Mouse (Mus musculus) neural tube, embryonic 12.5 days (tissue): ENCODE data around the gene Zic1. TPM values are rescaled to one million over a fixed set of nuclear protein-coding genes. Genes with fewer than 3 reads are reported as not detected.
A peak's percentile ranks its signal among the peaks of the same experiment; 100 is the strongest.

Experiments used
- ATAC-seq: fragments of 200-750 bp; cut with Nextera tagmentation; 2 replicates; pipeline ENCODE4 v1.8.0; 2017; ENCODE audit warnings: low read depth, mild to moderate bottlenecking, moderate TSS enrichment, moderate library complexity; ENCODE audit not compliant: low FRiP score
- H3K27ac ChIP-seq: fragments of 300-500 bp; sonication (generic); 2 replicates; pipeline ENCODE4 v1.5.1; 2016
- H3K27me3 ChIP-seq: fragments of 300-500 bp; sonication (generic); replicated peaks from 2 replicates; pipeline ENCODE4 v1.6.1; 2016; ENCODE audit warnings: mild to moderate bottlenecking
- H3K36me3 ChIP-seq: fragments of 300-500 bp; sonication (generic); 2 replicates; pipeline ENCODE4 v1.6.1; 2016; ENCODE audit warnings: mild to moderate bottlenecking
- H3K4me1 ChIP-seq: fragments of 300-500 bp; sonication (generic); 2 replicates; pipeline ENCODE4 v1.6.1; 2016
- H3K4me2 ChIP-seq: fragments of 300-500 bp; sonication (generic); replicated peaks from 2 replicates; pipeline ENCODE4 v1.6.1; 2016; ENCODE audit warnings: mild to moderate bottlenecking
- H3K4me3 ChIP-seq: fragments of 300-500 bp; sonication (generic); 2 replicates; pipeline ENCODE4 v1.5.1; 2016
- H3K9ac ChIP-seq: fragments of 300-500 bp; sonication (generic); 2 replicates; pipeline ENCODE4 v1.6.1; 2016; ENCODE audit warnings: mild to moderate bottlenecking
- H3K9me3 ChIP-seq: fragments of 300-500 bp; sonication (generic); 2 replicates; pipeline ENCODE4 v1.6.1; 2016; ENCODE audit warnings: mild to moderate bottlenecking
- WGBS: fragments of 180-500 bp; shearing (Covaris S2); methylation state at CpG from one replicate; pipeline ENCODE4 v1.1.7; 2016; 5-methylcytosine and 5-hydroxymethylcytosine counted together
- polyA plus RNA-seq: library from polyadenylated mRNA; unstranded; fragments of >200 nt; fragmentation: Nextera tagmentation; extraction: Ambion mirVana; gene quantifications from 2 replicates; pipeline ENCODE4 v1.2.1, GENCODE M21; 2016

The Zic1 gene
- polyA plus RNA-seq, 1 experiment from 2014 or later: 19.9 TPM

DNA sequence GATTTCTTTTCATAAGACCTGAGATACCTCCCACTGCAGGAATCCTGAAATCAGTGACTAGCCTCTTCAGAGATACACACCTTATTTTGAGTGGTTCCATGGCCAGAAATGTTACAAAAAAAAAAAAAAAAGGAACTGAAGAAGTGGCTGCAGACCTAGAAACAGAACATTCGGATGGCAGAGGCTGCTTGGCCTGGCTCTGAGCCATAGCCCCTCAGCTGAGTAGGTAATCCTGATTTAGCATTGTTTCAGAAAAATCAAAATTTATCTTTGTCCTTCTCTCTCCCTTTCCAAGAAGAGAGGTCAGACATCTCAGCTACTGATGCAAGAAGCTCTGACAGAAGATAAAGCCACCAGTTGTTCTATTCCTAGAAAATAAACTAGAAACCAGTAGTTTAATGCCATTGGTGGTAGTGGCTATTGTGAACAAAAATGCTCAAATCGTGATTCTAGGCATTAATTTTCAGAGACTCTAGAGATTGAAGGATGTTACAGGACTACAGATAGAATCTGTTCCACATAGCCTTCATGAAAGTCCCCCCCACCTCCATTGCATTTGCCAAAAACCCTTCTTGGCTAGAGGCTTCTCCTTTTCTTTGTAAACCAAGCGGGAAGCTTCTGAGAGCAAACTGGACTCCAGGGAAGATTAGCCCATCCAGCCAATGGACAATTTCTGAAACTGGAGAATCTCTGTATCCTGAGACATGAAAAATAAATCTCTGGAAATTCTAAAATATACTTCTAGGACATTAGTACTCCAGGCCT, 8.4 kb upstream of the Zic1 start:
- 34% methylated on average over 3 of the region's 3 CpGs for WGBS
- H3K4me1 ChIP-seq: peaks cover 4% of the 10 kb centered on the region; the same call in 1 of the 2 replicates

DNA sequence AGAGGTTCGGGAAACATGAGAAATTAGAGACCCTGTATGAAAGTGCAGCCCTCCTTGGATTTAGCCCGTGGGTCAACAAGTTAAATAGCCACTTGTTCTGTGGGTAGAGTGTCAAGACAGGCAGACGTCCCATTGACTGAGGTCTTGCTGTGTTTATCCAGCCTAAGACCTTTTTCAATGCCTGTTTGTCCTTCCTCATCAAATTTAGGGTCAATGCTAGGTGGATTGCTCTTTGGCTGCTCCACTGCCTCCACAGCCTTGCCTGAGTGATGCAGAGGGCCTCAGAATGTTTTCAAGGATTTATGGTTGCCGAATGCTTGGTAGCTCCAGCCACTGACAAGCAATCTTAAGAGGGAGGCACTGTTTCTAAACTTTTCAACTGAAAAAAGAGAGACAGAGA, 6.0 kb upstream of the Zic1 start:
- Histone ChIP-seq H3K4me1 (peaks cover 4% of the 10 kb centered on the region; the same call in 1 of the 2 replicates), H3K27ac (no peak overlapping the region), H3K9me3 (no peaks in the 10 kb centered on the region), H3K27me3 (peaks cover 60% of the 10 kb centered on the region), H3K4me2 (peak overlapping the region; percentile 60), H3K4me3 (no peak overlapping the region), H3K36me3 (no peaks in the 10 kb centered on the region), H3K9ac (no peak overlapping the region; the same call in 1 of the 2 replicates)
- ATAC-seq: no peak
- WGBS: 8% methylated on average over 4 of the region's 4 CpGs

More for the DNA sequence above, 8.4 kb upstream of the Zic1 start:
- H3K4me3 ChIP-seq: no peak overlapping the region
- no peaks in the 10 kb centered on the region for H3K36me3 ChIP-seq
- H3K9me3 ChIP-seq: no peaks in the 10 kb centered on the region
- H3K4me2 ChIP-seq: no peak overlapping the region; the same call in 1 of the 2 replicates
- no peak overlapping the region for H3K9ac ChIP-seq
- ATAC-seq: no peak
- H3K27ac ChIP-seq: no peak overlapping the region
- peaks cover 77% of the 10 kb centered on the region for H3K27me3 ChIP-seq

DNA sequence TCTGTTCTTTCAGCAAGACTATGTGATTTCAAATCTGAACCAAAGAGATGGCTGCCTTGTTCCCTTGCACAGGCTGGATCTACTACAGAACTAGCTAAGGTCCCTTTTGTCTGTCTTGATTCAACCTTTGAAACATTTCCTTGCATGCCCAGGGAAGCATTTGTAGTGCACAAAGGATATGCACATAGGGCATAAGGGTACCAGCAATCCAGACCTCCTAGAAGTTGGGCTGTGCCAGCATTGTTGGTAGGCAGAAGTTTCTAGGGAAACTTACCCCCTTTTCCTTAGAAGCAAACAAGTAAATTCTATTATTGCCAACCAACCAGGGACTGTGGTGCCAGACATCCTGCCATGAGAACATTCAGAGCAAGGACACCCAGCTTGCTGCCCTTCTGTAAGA, 5.4 kb upstream of the Zic1 start:
- Histone ChIP-seq H3K4me3 (0 out of 2 replicates have a peak overlapping the region, but pooled peaks have one; percentile 11), H3K9me3 (no peaks in the 10 kb centered on the region), H3K27ac (peak overlapping the region; percentile 60; the same call in 1 of the 2 replicates), H3K4me2 (peak overlapping the region; percentile 60), H3K9ac (peak overlapping the region; percentile 57), H3K36me3 (no peaks in the 10 kb centered on the region), H3K27me3 (peaks cover 58% of the 10 kb centered on the region), H3K4me1 (peaks cover 4% of the 10 kb centered on the region; the same call in 1 of the 2 replicates)
- ATAC-seq: no peak

DNA sequence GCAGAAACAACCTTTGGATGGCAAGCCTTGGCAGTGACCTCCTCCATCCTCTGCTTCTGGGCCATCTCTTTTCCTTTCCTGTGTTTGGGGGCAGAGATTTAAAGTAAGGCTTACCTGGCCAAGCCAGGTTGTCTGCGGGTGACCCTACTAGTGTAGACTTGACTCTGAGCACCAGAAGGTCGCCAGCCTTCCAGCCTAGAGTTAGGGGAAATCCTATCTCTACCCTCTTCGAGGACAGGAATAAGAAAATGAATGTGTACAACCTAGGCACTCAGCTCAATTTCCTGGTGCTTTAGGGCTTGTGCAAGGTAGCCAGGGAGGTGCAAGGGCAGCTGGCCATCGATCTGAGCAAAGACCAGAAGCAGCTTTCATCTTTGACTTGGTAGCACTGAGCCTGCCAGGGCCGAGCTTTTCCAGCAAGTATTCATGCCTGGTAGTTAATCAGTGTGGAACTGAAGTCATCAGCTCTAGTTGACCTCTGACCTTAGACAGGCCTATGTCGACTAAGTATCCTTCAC, 4.6 kb upstream of the Zic1 start:
- Histone ChIP-seq H3K4me3 (peak overlapping the region; percentile 37), H3K9me3 (no peaks in the 10 kb centered on the region), H3K9ac (peak overlapping the region; percentile 57), H3K4me1 (peaks cover 4% of the 10 kb centered on the region; the same call in 1 of the 2 replicates), H3K27ac (peak overlapping the region; percentile 60), H3K4me2 (peak overlapping the region; percentile 60), H3K27me3 (peaks cover 51% of the 10 kb centered on the region), H3K36me3 (no peaks in the 10 kb centered on the region)
- ATAC-seq: no peak
- WGBS: 12% methylated on average over 6 of the region's 6 CpGs

DNA sequence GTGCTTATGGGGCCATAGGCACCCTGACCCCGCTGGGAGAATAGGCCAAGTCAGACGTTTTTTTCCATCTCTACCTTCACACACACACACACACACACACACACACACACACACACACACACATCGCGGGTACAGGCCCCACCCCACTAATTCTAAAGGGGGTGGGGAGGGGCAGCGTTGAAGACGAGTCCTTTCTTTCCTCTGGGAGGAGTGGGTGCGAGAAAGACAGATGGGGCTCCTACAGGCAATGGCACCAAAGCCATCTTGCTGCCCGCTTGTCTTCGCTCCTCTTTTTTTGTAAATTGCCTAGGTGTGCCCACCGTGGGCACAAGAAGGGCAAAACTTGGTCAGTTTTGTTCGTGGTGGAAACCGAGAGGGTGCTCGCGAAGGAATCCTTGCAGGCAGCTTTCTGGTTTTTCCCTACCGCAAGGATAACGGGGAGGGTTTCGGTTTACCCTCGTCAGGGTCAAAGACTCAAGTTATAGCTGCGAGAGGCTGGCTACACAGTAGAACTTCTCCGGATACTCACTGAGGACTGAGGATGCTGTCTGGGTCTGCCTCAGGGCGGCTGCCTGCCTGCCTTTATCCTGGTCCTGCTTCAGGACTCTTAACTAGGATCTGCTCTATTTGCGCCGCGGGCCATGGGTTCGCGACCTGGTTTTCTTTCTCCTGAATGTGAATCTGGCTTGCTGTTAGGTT, 3.8 kb upstream of the Zic1 start:
- H3K27ac ChIP-seq: peak overlapping the region; percentile 75; the same call in 1 of the 2 replicates
- no peak for ATAC-seq
- H3K9ac ChIP-seq: peak overlapping the region; percentile 57
- H3K27me3 ChIP-seq: peaks cover 58% of the 10 kb centered on the region
- H3K9me3 ChIP-seq: no peaks in the 10 kb centered on the region
- H3K4me2 ChIP-seq: peak overlapping the region; percentile 60
- WGBS: 3% methylated on average over 26 of the region's 26 CpGs
- peak overlapping the region; percentile 37 for H3K4me3 ChIP-seq
- peaks cover 4% of the 10 kb centered on the region; the same call in 1 of the 2 replicates for H3K4me1 ChIP-seq
- H3K36me3 ChIP-seq: no peaks in the 10 kb centered on the region

DNA sequence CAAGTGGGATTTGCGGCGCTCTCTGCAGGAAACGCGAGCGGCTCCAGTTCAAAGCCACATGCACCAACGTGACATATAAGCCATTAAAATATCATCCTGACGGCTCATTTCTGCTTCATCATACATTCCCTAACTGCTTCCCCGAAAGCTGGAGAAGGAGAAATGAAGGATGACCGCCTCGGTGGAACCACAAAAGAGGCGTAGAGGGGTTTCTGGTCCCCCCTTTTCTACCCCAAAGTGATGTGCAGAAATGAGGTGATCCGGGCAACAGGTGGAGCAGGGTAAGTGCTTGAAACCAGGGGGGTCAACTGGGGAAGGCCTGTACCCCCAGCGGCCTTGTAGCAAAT, 3.3 kb upstream of the Zic1 start:
- Histone ChIP-seq H3K4me2 (peak overlapping the region; percentile 60), H3K27me3 (peaks cover 59% of the 10 kb centered on the region), H3K9ac (peak overlapping the region; percentile 57), H3K36me3 (0 out of 2 replicates have a peak, but pooled peaks cover 3% of the 10 kb centered on the region), H3K4me1 (peaks cover 4% of the 10 kb centered on the region; the same call in 1 of the 2 replicates), H3K27ac (peak overlapping the region; percentile 75; the same call in 1 of the 2 replicates), H3K9me3 (no peaks in the 10 kb centered on the region), H3K4me3 (peak overlapping the region; percentile 37)
- no peak for ATAC-seq
- WGBS: 6% methylated on average over 13 of the region's 13 CpGs

DNA sequence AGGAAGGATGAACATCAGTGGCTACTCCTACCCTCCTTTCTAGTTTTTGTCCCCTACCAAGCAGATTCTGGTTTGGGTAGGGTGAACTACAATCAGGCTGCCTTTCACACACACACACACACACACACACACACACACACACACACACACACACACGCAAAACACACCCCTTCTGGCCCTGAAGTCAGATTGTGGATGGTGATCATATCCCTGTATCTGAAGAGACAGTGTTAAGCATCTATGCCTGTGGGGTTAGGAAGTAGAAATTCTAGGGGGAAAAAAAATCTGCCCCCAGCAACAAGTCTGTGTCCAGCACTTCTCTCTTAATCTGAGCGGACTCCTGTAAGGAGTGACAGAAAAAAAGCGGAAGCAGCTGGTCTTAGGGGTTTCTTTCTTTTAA, 2.5 kb upstream of the Zic1 start:
- no peaks in the 10 kb centered on the region for H3K9me3 ChIP-seq
- no peak for ATAC-seq
- H3K27ac ChIP-seq: peak overlapping the region; percentile 75; the same call in 1 of the 2 replicates
- 3% methylated on average over 3 of the region's 3 CpGs for WGBS
- H3K27me3 ChIP-seq: peaks cover 58% of the 10 kb centered on the region
- H3K4me3 ChIP-seq: 0 out of 2 replicates have a peak overlapping the region, but pooled peaks have one; percentile 37
- H3K9ac ChIP-seq: peak overlapping the region; percentile 57
- peak overlapping the region; percentile 60 for H3K4me2 ChIP-seq
- H3K4me1 ChIP-seq: peaks cover 4% of the 10 kb centered on the region; the same call in 1 of the 2 replicates
- 0 out of 2 replicates have a peak, but pooled peaks cover 4% of the 10 kb centered on the region for H3K36me3 ChIP-seq

DNA sequence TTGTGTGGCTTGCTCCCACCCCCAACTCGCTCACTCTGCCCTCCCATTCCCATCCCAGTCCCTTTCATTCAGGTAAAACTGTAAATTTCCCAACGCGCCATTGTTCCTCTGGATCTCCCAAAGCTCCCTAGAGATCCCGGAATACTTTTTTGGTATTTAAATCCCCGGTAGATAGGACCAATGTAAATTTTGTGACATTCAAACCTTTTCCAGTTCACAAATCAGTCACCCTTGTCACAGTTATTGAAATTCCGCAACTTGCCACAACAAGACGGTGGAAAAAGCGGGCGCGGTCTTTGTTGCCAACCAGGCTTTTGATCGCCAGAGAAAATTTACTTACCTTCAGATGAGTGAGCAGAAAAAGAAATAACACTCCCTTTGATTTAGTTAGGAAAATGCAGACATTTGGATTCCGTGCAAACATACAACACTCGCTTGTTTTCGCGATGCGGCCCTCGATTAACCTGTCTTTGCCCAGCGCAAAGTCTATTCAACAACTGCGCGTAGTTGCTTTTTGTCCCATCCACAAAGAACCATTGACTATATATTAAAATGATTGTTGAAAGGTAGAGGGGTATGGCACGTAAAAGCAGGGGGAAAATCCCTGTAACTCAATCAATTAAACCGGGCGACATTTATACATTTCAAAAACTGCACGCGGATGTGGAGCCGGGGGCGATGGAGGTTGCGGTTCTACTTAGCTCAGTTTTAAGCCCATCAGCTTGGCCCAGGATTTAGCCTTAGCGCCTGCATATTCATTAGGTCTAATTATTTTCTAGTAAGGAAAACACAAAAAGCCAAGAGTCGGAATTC, 1.6 kb upstream of the Zic1 start:
- H3K9me3 ChIP-seq: no peaks in the 10 kb centered on the region
- H3K36me3 ChIP-seq: peaks cover 7% of the 10 kb centered on the region; the same call in 1 of the 2 replicates
- H3K4me2 ChIP-seq: peak overlapping the region; percentile 60
- peaks cover 4% of the 10 kb centered on the region; the same call in 1 of the 2 replicates for H3K4me1 ChIP-seq
- peak; percentile 45 for ATAC-seq
- H3K4me3 ChIP-seq: peak overlapping the region; percentile 82
- under 1% methylated on average over 30 of the region's 30 CpGs for WGBS
- peak overlapping the region; percentile 57 for H3K9ac ChIP-seq
- peak overlapping the region; percentile 75 for H3K27ac ChIP-seq
- peaks cover 51% of the 10 kb centered on the region for H3K27me3 ChIP-seq

DNA sequence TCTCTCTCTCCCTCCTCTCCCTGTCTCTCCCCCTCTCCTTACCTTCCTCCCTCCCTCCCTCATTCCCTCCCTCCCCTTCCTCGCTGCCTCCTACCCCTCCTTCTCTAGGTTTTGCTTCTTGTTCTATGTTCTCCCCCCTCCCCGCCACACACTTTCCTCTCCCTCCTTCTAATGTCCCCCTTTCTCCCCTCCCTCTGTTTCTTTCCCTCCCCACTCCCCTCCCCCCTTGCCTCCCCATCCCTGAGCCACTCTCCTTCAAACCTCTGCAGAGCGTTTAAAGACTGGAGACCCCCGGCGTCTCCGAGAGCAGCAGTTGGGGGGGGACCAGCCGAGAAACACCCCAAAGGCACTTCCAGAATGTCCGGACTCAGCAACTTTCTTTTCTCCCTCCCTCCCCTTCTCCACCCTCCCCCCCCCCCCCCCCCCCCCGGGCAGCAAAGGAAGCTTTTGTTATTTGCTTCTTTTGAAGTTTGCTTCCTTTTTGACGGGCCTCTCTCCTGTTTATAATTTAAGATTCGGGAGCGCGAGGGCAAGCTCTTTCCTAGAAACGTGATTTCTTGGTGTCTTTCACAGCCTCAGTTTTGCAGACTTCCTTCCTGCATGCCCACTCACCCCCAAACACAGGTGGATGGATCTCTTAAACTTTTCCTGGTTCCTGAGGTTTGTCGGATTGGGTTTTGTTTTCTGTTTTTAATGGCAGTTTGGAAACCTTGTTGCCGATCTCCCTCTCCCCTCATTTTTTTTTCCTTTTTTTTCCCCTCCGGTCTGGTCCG, 802 bp upstream of the Zic1 start:
- 1% methylated on average over 18 of the region's 18 CpGs for WGBS
- peak overlapping the region; percentile 75; the same call in 1 of the 2 replicates for H3K27ac ChIP-seq
- H3K9me3 ChIP-seq: no peaks in the 10 kb centered on the region
- peak overlapping the region; percentile 60 for H3K4me2 ChIP-seq
- no peaks in the 10 kb centered on the region; the same call in 1 of the 2 replicates for H3K4me1 ChIP-seq
- peak; percentile 30 for ATAC-seq
- peaks cover 12% of the 10 kb centered on the region; the same call in 1 of the 2 replicates for H3K36me3 ChIP-seq
- peak overlapping the region; percentile 57 for H3K9ac ChIP-seq
- H3K4me3 ChIP-seq: peak overlapping the region; percentile 82
- H3K27me3 ChIP-seq: peaks cover 44% of the 10 kb centered on the region

DNA sequence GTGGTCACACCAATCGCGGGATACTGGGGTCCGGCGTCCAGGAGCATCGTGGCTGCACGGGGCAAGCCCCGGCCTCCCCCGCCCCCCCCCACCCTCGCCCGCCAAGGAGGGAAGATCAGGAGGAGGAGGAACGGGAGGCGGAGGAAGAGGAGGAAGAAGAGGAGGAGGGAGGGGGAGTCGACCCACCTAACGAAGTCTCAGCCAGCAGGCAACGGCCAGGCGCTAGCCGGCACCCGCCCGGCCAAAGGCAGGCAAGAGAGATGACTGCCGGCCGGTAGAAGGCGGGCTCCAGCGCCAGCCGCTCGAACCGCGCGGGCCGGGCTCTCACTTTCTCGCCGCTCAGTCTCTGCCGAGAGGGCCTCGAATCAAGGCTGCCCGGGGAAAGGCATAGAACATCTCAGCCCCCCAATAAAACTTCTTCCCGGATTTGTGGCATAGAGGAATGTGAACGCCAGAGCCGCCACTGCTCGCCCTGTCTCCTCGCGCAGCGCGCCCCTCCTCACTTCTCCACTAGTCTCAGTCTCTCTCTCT, 574 bp downstream of the Zic1 start:
- peak overlapping the region; percentile 82 for H3K4me3 ChIP-seq
- peaks cover 30% of the 10 kb centered on the region for H3K27me3 ChIP-seq
- H3K9me3 ChIP-seq: no peaks in the 10 kb centered on the region
- H3K36me3 ChIP-seq: peaks cover 12% of the 10 kb centered on the region; the same call in 1 of the 2 replicates
- ATAC-seq: peak; percentile 10
- peak overlapping the region; percentile 98 for H3K27ac ChIP-seq
- 0% methylated on average over 41 of the region's 42 CpGs for WGBS
- no peaks in the 10 kb centered on the region for H3K4me1 ChIP-seq
- peak overlapping the region; percentile 60 for H3K4me2 ChIP-seq
- H3K9ac ChIP-seq: peak overlapping the region; percentile 98
